Mouse (Mus musculus) midbrain, embryonic 16.5 days (tissue): ENCODE results near the gene Dhx32. TPM values are rescaled to one million over a fixed set of nuclear protein-coding genes. Genes with fewer than 3 reads are reported as not detected.

Experiments used
- ATAC-seq: fragments of 200-750 bp; cut with Nextera tagmentation; 2 replicates; pipeline ENCODE4 v1.8.0; 2017; ENCODE audit warnings: moderate TSS enrichment
- H3K27ac ChIP-seq: fragments of 300-500 bp; sonication (generic); 2 replicates; pipeline ENCODE4 v1.5.1; 2014; ENCODE audit warnings: mild to moderate bottlenecking, low read length, mixed read lengths
- H3K27me3 ChIP-seq: fragments of 300-500 bp; sonication (generic); 2 replicates; pipeline ENCODE4 v1.6.1; 2014; ENCODE audit warnings: low read depth, low read length, mixed read lengths; ENCODE audit not compliant: control insufficient read depth, insufficient read depth
- H3K36me3 ChIP-seq: fragments of 300-500 bp; sonication (generic); 2 replicates; pipeline ENCODE4 v1.6.1; 2014; ENCODE audit warnings: mild to moderate bottlenecking, low read length, moderate library complexity, mixed read lengths; ENCODE audit not compliant: control insufficient read depth, insufficient read depth
- H3K4me1 ChIP-seq: fragments of 300-500 bp; sonication (generic); 2 replicates; pipeline ENCODE4 v1.6.1; 2014; ENCODE audit warnings: mild to moderate bottlenecking, low read length, mixed read lengths; ENCODE audit not compliant: control insufficient read depth, insufficient read depth
- H3K4me2 ChIP-seq: fragments of 300-500 bp; sonication (generic); 2 replicates; pipeline ENCODE4 v1.6.1; 2014; ENCODE audit warnings: mild to moderate bottlenecking, low read length, mixed read lengths
- H3K4me3 ChIP-seq: fragments of 300-500 bp; sonication (generic); 2 replicates; pipeline ENCODE4 v1.5.1; 2014; ENCODE audit warnings: low read depth, mild to moderate bottlenecking, low read length, moderate library complexity, mixed read lengths
- H3K9ac ChIP-seq: fragments of 300-500 bp; sonication (generic); 2 replicates; pipeline ENCODE4 v1.6.1; 2014; ENCODE audit warnings: low read depth, low read length, mixed read lengths
- H3K9me3 ChIP-seq: fragments of 300-500 bp; sonication (generic); replicated peaks from 2 replicates; pipeline ENCODE4 v1.6.1; 2014; ENCODE audit warnings: mild to moderate bottlenecking, low read length, mixed read lengths; ENCODE audit not compliant: control insufficient read depth, poor library complexity, severe bottlenecking
- WGBS: fragments of 180-500 bp; shearing (Covaris S2); extraction: QIAGEN DNeasy Blood & Tissue Kit; methylation state at CpG from one replicate; pipeline ENCODE4 v1.1.7; 2014; 5-methylcytosine and 5-hydroxymethylcytosine counted together
- polyA plus RNA-seq: library from polyadenylated mRNA; unstranded; fragments of >200 nt; fragmentation: Nextera tagmentation; extraction: Ambion mirVana; gene quantifications from 2 replicates; pipeline ENCODE4 v1.2.1, GENCODE M21; 2015

Dhx32 gene
- polyA plus RNA-seq, 1 experiment from 2014 or later = 46.3 TPM

GRCm38 (mm10) chr7:133762696-133763095 is 19.8 kb downstream of the Dhx32 start:
- no peak overlapping the region for H3K9ac ChIP-seq
- H3K27ac ChIP-seq = no peak overlapping the region
- H3K4me2 ChIP-seq = no peak overlapping the region
- no peaks in the 10 kb centered on the region for H3K9me3 ChIP-seq
- peaks cover 11% of the 10 kb centered on the region for H3K4me1 ChIP-seq
- H3K4me3 ChIP-seq = no peak overlapping the region
- H3K27me3 ChIP-seq = no peaks in the 10 kb centered on the region
- WGBS = 88% methylated on average over 6 of the region's 6 CpGs
- no peak for ATAC-seq
- no peaks in the 10 kb centered on the region for H3K36me3 ChIP-seq

DNA sequence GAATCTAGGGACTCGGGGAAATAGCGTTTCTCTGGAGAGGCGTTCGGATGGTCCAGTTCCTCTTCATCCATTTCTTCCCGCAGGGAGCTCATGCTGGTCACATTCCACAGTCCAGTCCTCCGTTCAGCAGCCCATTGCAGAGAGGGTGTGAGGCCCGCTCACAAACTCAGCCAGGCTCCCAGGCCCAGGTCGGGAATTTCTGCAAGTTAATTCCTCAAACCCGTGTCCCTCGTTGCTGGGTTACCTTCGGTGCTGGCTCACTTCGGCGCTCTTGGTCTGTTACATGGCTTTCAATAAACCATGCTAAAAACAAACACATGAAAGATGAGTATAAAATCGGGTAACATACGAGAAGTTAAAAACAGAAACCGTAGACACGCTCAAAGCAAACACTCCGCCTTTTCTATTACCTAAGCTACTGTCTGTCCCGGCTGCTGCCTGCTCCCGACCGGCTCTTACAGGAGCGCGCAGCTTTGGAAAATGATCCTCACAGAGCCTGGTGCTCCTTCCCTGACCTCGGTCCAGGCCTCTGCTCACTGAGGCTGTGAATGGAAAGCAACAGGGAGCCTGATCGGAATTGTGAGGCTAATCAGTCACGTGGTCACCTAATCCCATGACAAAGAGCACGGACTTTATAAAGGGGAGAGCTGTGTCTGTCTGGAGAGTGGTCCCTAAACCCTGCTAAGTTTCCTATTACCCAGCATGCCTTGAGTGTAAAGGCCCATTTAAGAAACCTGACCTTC is 22.7 kb downstream of the Dhx32 start:
- Histone ChIP-seq H3K9me3 (no peaks in the 10 kb centered on the region), H3K36me3 (no peaks in the 10 kb centered on the region), H3K4me1 (peaks cover 5% of the 10 kb centered on the region), H3K4me2 (peak overlapping the region; percentile 29), H3K27me3 (no peaks in the 10 kb centered on the region), H3K27ac (peak overlapping the region; percentile 2), H3K9ac (no peak overlapping the region), H3K4me3 (no peak overlapping the region; the same call in 1 of the 2 replicates)
- peak; percentile 90 for ATAC-seq
- WGBS = 4% methylated on average over 27 of the region's 27 CpGs

GRCm38 (mm10) chr7:133758716-133759115 is 23.8 kb downstream of the Dhx32 start:
- Histone ChIP-seq H3K27me3 (no peaks in the 10 kb centered on the region), H3K4me1 (peaks cover 4% of the 10 kb centered on the region), H3K36me3 (no peaks in the 10 kb centered on the region), H3K4me3 (no peak overlapping the region), H3K4me2 (no peak overlapping the region), H3K27ac (no peak overlapping the region), H3K9ac (no peak overlapping the region), H3K9me3 (no peaks in the 10 kb centered on the region)
- WGBS = 80% methylated on average over 5 of the region's 5 CpGs
- ATAC-seq = no peak

- no peak for ATAC-seq
- Histone ChIP-seq H3K27ac (no peak overlapping the region), H3K27me3 (no peaks in the 10 kb centered on the region), H3K36me3 (no peaks in the 10 kb centered on the region), H3K9me3 (no peaks in the 10 kb centered on the region), H3K4me1 (peaks cover 4% of the 10 kb centered on the region), H3K4me2 (no peak overlapping the region), H3K9ac (no peak overlapping the region), H3K4me3 (no peak overlapping the region; the same call in 1 of the 2 replicates)
- 28% methylated on average over 5 of the region's 5 CpGs for whole genome bisulfite sequencing
Measured at GRCm38 (mm10) chr7:133757961-133758455, 24.5 kb downstream of the Dhx32 start.

DNA sequence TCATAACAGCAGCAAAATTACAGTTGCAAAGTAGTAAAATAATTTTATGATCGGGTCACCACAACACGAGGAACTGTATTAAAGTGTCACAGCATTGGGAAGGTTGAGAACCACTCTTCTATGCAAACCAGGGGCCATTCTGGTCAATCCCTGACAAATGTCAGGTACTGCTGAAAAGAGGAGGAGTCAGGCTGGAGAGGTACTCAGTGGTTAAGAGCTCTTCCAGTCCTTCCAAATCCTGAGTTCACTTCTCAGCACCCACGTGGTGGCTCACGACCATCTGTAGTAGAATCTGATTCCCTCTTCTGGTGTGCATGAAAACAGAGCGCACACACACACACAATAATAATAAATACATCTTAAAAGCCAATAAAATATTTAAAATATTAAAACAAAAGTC is 31.4 kb downstream of the Dhx32 start:
- Histone ChIP-seq H3K4me1 (no peaks in the 10 kb centered on the region), H3K9me3 (no peaks in the 10 kb centered on the region), H3K4me2 (no peak overlapping the region), H3K4me3 (no peak overlapping the region), H3K36me3 (peaks cover 10% of the 10 kb centered on the region; the same call in 1 of the 2 replicates), H3K27me3 (no peaks in the 10 kb centered on the region), H3K9ac (no peak overlapping the region), H3K27ac (no peak overlapping the region)
- ATAC-seq = no peak
- WGBS = 87% methylated on average over 5 of the region's 5 CpGs

GRCm38 (mm10) chr7:133750666-133751065 is 31.9 kb downstream of the Dhx32 start:
- no peak overlapping the region for H3K9ac ChIP-seq
- peaks cover 10% of the 10 kb centered on the region; the same call in 1 of the 2 replicates for H3K36me3 ChIP-seq
- H3K27ac ChIP-seq = no peak overlapping the region
- no peaks in the 10 kb centered on the region for H3K9me3 ChIP-seq
- H3K4me2 ChIP-seq = no peak overlapping the region
- H3K4me1 ChIP-seq = no peaks in the 10 kb centered on the region
- no peak for ATAC-seq
- 67% methylated on average over 5 of the region's 5 CpGs for WGBS
- no peak overlapping the region for H3K4me3 ChIP-seq
- H3K27me3 ChIP-seq = no peaks in the 10 kb centered on the region

- H3K4me2 ChIP-seq = no peak overlapping the region
- H3K9ac ChIP-seq = no peak overlapping the region
- no peak for ATAC-seq
- no peaks in the 10 kb centered on the region for H3K4me1 ChIP-seq
- H3K4me3 ChIP-seq = no peak overlapping the region
- peaks cover 10% of the 10 kb centered on the region; the same call in 1 of the 2 replicates for H3K36me3 ChIP-seq
- WGBS = 92% methylated on average over 14 of the region's 14 CpGs
- no peaks in the 10 kb centered on the region for H3K27me3 ChIP-seq
- no peak overlapping the region for H3K27ac ChIP-seq
- H3K9me3 ChIP-seq = no peaks in the 10 kb centered on the region
Measured at GRCm38 (mm10) chr7:133748753-133749152, 33.8 kb downstream of the Dhx32 start.

- WGBS = 86% methylated on average over 8 of the region's 8 CpGs
- Histone ChIP-seq H3K9ac (no peak overlapping the region), H3K4me2 (no peak overlapping the region), H3K27ac (no peak overlapping the region), H3K9me3 (no peaks in the 10 kb centered on the region), H3K36me3 (peaks cover 10% of the 10 kb centered on the region), H3K4me1 (no peaks in the 10 kb centered on the region), H3K4me3 (no peak overlapping the region), H3K27me3 (no peaks in the 10 kb centered on the region)
- ATAC-seq = no peak
Measured at GRCm38 (mm10) chr7:133747372-133747771, 35.2 kb downstream of the Dhx32 start.

- ATAC-seq = no peak
- H3K4me2 ChIP-seq = no peak overlapping the region
- H3K9ac ChIP-seq = no peak overlapping the region
- H3K27ac ChIP-seq = no peak overlapping the region
- H3K36me3 ChIP-seq = peaks cover 19% of the 10 kb centered on the region
- WGBS = 67% methylated on average over 4 of the region's 4 CpGs
- H3K27me3 ChIP-seq = no peaks in the 10 kb centered on the region
- H3K9me3 ChIP-seq = no peaks in the 10 kb centered on the region
- H3K4me1 ChIP-seq = no peaks in the 10 kb centered on the region
- H3K4me3 ChIP-seq = no peak overlapping the region
Measured at GRCm38 (mm10) chr7:133744701-133745100, 37.8 kb downstream of the Dhx32 start.
